Mouse (Mus musculus): ENCODE results near the gene Map1lc3b.

DNA sequence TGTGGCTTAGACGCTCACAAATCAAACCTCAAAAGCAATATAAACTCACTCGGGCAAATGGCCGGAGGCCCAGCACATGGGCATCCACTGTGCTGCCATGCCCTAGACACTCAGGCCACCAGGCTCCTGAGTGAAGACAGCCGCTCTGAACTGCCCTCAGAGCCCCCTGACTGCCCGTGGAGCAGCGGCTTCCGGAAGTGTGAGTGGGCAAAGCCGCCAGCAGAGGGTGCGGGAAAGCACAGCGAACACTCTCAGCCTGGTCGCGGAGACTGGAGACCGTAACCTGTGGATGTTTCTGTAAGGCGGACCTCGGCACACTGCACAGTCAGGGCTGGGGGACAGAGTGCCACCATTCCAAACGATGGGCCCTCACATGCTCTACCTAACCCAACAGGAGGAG lies 31.6 kb upstream of the Map1lc3b start:
- TF ChIP-seq POLR2A (IDR thresholded peaks at IDR 0.05; ENCODE audit: insufficient read length, low read depth) (no peak), USF1 (IDR thresholded peaks at IDR 0.05; ENCODE audit: low read depth) (no peak), MYOD1 (IDR thresholded peaks at IDR 0.05; ENCODE audit: control insufficient read depth in 1 of 3, insufficient read length in 2 of 3, low read depth in 2 of 3) (no peak), POLR2AphosphoS2 (IDR thresholded peaks at IDR 0.05; ENCODE audit: insufficient read length, low read depth) (no peak)
